Mouse (Mus musculus) intestine, embryonic 16.5 days (tissue): ENCODE data around the gene Ampd1. TPM values are rescaled to one million over a fixed set of nuclear protein-coding genes. Genes with fewer than 3 reads are reported as not detected.

ENCODE experiments used
- ATAC-seq: fragments of 200-750 bp; cut with Nextera tagmentation; 2 replicates; pipeline ENCODE4 v1.8.0; 2017; ENCODE audit warnings: moderate TSS enrichment, moderate library complexity
- H3K27ac ChIP-seq: fragments of 300-500 bp; sonication (generic); 2 replicates; pipeline ENCODE4 v1.5.1; 2014; ENCODE audit warnings: mild to moderate bottlenecking, low read length
- H3K27me3 ChIP-seq: fragments of 300-500 bp; sonication (generic); replicated peaks from 2 replicates; pipeline ENCODE4 v1.6.1; 2014; ENCODE audit warnings: low read length, control low read depth, mixed read lengths; ENCODE audit not compliant: control insufficient read depth, insufficient read depth
- H3K36me3 ChIP-seq: fragments of 300-500 bp; sonication (generic); 2 replicates; pipeline ENCODE4 v1.6.1; 2014; ENCODE audit warnings: low read length, control low read depth; ENCODE audit not compliant: control insufficient read depth, insufficient read depth
- H3K4me1 ChIP-seq: fragments of 300-500 bp; sonication (generic); 2 replicates; pipeline ENCODE4 v1.6.1; 2014; ENCODE audit warnings: low read length, control low read depth, mixed read lengths; ENCODE audit not compliant: control insufficient read depth, insufficient read depth
- H3K4me2 ChIP-seq: fragments of 300-500 bp; sonication (generic); 2 replicates; pipeline ENCODE4 v1.6.1; 2014; ENCODE audit warnings: low read depth, low read length, control low read depth
- H3K4me3 ChIP-seq: fragments of 300-500 bp; sonication (generic); 2 replicates; pipeline ENCODE4 v1.5.1; 2014; ENCODE audit warnings: mild to moderate bottlenecking, low read length
- H3K9ac ChIP-seq: fragments of 300-500 bp; sonication (generic); 2 replicates; pipeline ENCODE4 v1.6.1; 2014; ENCODE audit warnings: low read depth, low read length
- H3K9me3 ChIP-seq: fragments of 300-500 bp; sonication (generic); 2 replicates; pipeline ENCODE4 v1.6.1; 2016; ENCODE audit warnings: low read length, control low read depth; ENCODE audit not compliant: control insufficient read depth
- WGBS: fragments of 180-500 bp; shearing (Covaris S2); extraction: QIAGEN DNeasy Blood & Tissue Kit; methylation state at CpG from one replicate; pipeline ENCODE4 v1.1.7; 2014; 5-methylcytosine and 5-hydroxymethylcytosine counted together
- polyA plus RNA-seq: library from polyadenylated mRNA; unstranded; fragments of >200 nt; fragmentation: Nextera tagmentation; extraction: Ambion mirVana; gene quantifications from 2 replicates; pipeline ENCODE4 v1.2.1, GENCODE M21; 2015

Ampd1 gene
- polyA plus RNA-seq, 1 experiment from 2014 or later = not detected

DNA sequence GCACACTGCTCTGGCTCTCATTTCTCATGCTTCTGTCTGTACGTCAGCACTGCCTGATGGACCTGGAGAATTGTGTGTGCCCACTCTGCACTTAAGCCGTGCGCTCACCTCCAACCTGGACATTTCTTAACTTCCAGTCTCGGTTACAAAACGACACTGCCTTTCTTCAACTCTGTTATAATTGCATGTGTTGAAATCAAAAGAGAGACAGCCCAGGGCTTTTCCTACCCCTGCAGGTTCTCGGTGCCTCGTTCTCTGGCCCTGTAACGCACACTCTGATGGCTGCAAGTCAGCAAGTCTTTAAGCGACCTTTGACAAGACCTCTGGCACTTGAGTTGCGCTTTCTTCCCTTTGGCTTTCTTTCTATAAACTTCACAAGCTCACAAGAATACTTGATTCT lies 68.6 kb downstream of the Ampd1 start:
- Histone ChIP-seq H3K9me3 (no peaks in the 10 kb centered on the region), H3K27ac (no peak overlapping the region)

DNA sequence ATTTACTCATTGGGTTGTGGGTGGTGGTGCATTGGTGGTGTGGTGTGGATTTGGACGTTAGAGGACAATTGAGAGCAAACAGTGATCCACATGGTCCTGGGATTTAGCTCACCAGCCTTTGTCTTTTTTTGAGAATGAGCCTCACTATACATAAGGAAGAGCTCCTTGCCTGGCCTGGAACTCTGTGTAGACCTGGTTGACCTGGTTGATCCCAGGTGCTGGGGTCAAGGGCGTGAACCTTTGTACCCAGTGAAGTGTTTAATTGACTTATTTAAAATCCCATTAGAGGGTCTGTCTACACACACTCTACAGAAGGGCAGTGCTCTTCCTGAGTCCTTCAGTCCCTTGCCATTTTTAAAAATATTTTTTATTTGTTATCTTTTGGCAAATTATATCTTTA lies 71.5 kb downstream of the Ampd1 start:
- Histone ChIP-seq H3K9me3 (no peaks in the 10 kb centered on the region), H3K9ac (no peak overlapping the region), H3K4me1 (no peaks in the 10 kb centered on the region), H3K27ac (no peak overlapping the region), H3K4me3 (no peak overlapping the region), H3K36me3 (no peaks in the 10 kb centered on the region), H3K27me3 (no peaks in the 10 kb centered on the region), H3K4me2 (no peak overlapping the region)
- ATAC-seq = no peak
- WGBS = 74% methylated on average over 2 of the region's 2 CpGs

More for the DNA sequence above, 68.6 kb downstream of the Ampd1 start:
- Histone ChIP-seq H3K36me3 (no peaks in the 10 kb centered on the region), H3K4me1 (no peaks in the 10 kb centered on the region), H3K27me3 (no peaks in the 10 kb centered on the region), H3K4me3 (no peak overlapping the region), H3K4me2 (no peak overlapping the region), H3K9ac (no peak overlapping the region)
- no peak for ATAC-seq
- 84% methylated on average over 10 of the region's 10 CpGs for WGBS

DNA sequence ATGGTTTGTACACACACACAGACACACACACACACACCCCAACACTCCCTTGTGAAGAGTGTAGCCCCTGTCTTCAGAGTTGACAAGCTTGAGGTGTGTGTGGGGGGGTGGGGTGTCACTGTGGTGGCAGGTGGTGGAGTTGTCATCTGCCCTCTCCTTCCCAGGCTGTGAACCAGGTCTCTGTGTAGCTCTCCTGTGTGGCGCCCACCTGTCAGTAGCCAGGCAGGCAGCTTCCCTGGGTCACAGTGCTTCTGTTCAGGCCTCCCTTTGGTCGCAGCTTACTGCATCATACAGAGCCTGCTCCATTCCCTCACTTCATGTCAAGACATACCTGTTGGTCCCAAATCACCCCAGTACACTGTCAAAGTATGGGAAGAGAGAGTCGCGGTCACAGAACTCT lies 72.0 kb downstream of the Ampd1 start:
- Histone ChIP-seq H3K4me3 (no peak overlapping the region), H3K4me2 (no peak overlapping the region), H3K9ac (no peak overlapping the region), H3K36me3 (no peaks in the 10 kb centered on the region), H3K9me3 (no peaks in the 10 kb centered on the region), H3K27me3 (no peaks in the 10 kb centered on the region), H3K27ac (no peak overlapping the region), H3K4me1 (no peaks in the 10 kb centered on the region)
- WGBS = 71% methylated on average over 4 of the region's 4 CpGs
- ATAC-seq = no peak

DNA sequence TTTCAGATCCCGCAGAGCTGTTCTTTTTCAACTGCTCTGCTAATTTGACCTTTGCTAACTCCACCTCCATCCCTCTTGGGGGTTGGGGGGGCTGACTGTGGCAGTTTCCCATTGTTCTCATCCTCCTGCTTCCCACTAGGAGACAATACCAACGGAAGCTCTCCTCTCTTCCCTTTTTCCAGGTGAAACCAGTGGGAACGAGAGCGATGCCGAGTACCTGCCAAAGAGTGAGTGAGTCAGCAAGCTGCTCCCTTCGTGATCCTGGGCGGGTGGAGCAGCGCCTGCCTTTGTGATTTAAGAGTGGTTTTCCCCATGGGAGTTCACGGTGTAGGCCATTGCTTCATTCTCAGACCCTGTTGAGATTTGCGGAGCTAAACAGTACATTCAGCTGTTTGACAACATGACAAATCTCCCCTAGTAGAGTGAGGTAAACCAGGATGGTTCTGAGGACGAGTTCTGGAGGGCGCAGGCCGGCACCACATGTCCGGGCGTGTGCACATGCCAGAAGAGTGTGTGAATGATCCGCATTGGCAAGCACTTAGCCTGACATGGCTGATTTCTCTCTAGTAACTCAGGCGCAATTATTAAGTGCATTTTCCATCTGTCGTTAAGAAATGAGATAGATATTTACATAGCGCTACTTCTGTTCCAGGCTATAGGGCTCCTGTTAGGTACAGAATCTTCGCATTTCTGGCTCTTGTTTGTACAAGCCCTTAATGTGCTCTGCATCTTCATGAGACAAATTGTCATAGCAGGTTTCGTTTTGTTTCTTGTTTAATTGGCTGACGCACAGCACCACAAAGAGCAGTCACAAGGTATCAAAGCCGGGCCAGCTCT lies 72.7 kb downstream of the Ampd1 start:
- Histone ChIP-seq H3K4me2 (no peak overlapping the region), H3K9ac (no peak overlapping the region), H3K9me3 (no peaks in the 10 kb centered on the region), H3K4me1 (no peaks in the 10 kb centered on the region), H3K27ac (no peak overlapping the region), H3K36me3 (no peaks in the 10 kb centered on the region), H3K27me3 (no peaks in the 10 kb centered on the region), H3K4me3 (no peak overlapping the region)
- no peak for ATAC-seq
- 63% methylated on average over 23 of the region's 23 CpGs for WGBS

DNA sequence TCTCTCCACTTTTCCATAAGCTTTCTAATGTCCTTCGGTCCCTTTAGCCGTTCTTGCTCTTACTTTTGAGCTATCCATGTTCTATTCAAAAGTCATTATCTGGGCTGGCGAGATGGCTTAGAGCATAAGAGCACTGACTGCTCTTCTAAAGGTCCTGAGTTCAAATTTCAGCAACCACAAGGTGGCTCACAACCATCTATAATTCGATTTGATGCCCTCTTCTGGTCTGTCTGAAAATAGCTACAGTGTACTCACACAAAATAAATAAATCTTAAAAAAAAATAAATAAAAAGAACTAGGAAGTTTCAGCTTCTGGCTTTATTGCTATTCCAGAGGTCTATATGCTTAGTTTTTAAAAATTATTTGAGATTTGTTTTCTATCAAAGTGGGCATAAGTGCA lies 74.0 kb downstream of the Ampd1 start:
- Histone ChIP-seq H3K27ac (no peak overlapping the region), H3K9me3 (no peaks in the 10 kb centered on the region), H3K36me3 (no peaks in the 10 kb centered on the region), H3K27me3 (no peaks in the 10 kb centered on the region), H3K9ac (no peak overlapping the region), H3K4me3 (no peak overlapping the region), H3K4me1 (no peaks in the 10 kb centered on the region), H3K4me2 (no peak overlapping the region)
- 90% methylated on average over 4 of the region's 4 CpGs for WGBS
- no peak for ATAC-seq

DNA sequence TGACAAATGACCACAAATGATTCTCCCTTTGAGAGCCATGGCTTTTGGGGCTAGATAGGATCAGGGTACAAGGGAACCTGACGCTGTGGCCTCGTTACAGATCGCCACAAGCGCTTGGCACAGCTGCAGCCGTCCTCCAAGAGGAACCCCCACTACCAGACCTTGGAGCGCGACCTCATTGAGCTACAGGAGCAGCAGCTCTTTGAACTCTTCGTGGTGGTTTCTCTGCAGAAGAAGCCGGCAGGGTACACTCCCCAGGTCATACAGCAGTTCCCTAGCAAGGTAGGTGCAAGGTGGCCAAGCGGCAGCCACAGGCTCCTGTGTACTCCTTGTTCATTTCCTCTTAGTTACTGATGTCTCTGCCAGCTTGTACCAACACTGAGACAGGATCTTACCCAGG lies 75.1 kb downstream of the Ampd1 start:
- H3K9me3 ChIP-seq = no peaks in the 10 kb centered on the region
- H3K4me3 ChIP-seq = no peak overlapping the region
- H3K4me1 ChIP-seq = no peaks in the 10 kb centered on the region
- no peak overlapping the region for H3K4me2 ChIP-seq
- ATAC-seq = no peak
- no peaks in the 10 kb centered on the region; the same call in 1 of the 2 replicates for H3K36me3 ChIP-seq
- H3K27ac ChIP-seq = no peak overlapping the region
- 85% methylated on average over 10 of the region's 10 CpGs for WGBS
- H3K9ac ChIP-seq = no peak overlapping the region
- no peaks in the 10 kb centered on the region for H3K27me3 ChIP-seq

Other genes starting within 250 kb of the Ampd1 start
- not detected in 2 replicates for gene Sycp1, start 137.9 kb upstream of the Ampd1 start, polyA plus RNA-seq
- 0.15 TPM in 1 of 2 replicates, not detected in the other for gene Nr1h5, start 109.9 kb upstream of the Ampd1 start, polyA plus RNA-seq
- gene Sike1, start 78.3 kb upstream of the Ampd1 start, polyA plus RNA-seq = 43.4 and 44.9 TPM in 2 replicates
- 235 and 244 TPM in 2 replicates for gene Csde1, start 53.6 kb upstream of the Ampd1 start, polyA plus RNA-seq
- 76.1 and 76.3 TPM in 2 replicates for gene Nras, start 15.7 kb upstream of the Ampd1 start, polyA plus RNA-seq
- 2.1 and 2.2 TPM in 2 replicates for gene Dennd2c, start 28.6 kb downstream of the Ampd1 start, polyA plus RNA-seq
- gene Bcas2, start 97.6 kb downstream of the Ampd1 start, polyA plus RNA-seq = 153 and 173 TPM in 2 replicates
- 11.6 and 12.3 TPM in 2 replicates for gene Trim33, start 205.3 kb downstream of the Ampd1 start, polyA plus RNA-seq